Mouse (Mus musculus) lung, adult 18-20 months (tissue): ENCODE data around the gene Fbxo40.

Source experiments
- DNase-seq, 2 experiments: peaks; one replicate each; pipeline ENCODE4 v3.0.0; 2022; ENCODE audit warnings: mixed read lengths in 2 of 2

Gene Fbxo40

GRCm38 (mm10) chr16:36989999-36990625 lies at the start of gene Fbxo40:
TSS of gene Fbxo40 (minus strand) at chr16:36990467.
- DNase-seq: no peak

- DNase-seq: no peak
Measured at GRCm38 (mm10) chr16:37034751-37035150, 44.5 kb upstream of the Fbxo40 start.

GRCm38 (mm10) chr16:37031996-37032395 lies 41.7 kb upstream of the Fbxo40 start:
- DNase-seq: no peak

- no peak for DNase-seq
Measured at GRCm38 (mm10) chr16:37027581-37027980, 37.3 kb upstream of the Fbxo40 start.

GRCm38 (mm10) chr16:37012336-37012735 lies 22.1 kb upstream of the Fbxo40 start:
- no peak for DNase-seq

GRCm38 (mm10) chr16:37011922-37012289 lies 21.6 kb upstream of the Fbxo40 start:
- DNase-seq: peak in 1 of 2 experiments; percentile 3

- DNase-seq: peak; percentile 90 to 94
Measured at GRCm38 (mm10) chr16:37011061-37011921, 21.0 kb upstream of the Fbxo40 start, which contains the start of gene Polq. TSS of gene Polq (plus strand) at chr16:37011786.

GRCm38 (mm10) chr16:37010370-37010769 lies 20.1 kb upstream of the Fbxo40 start:
- DNase-seq: peak; percentile 2 to 4

GRCm38 (mm10) chr16:37009262-37009661 lies 19.0 kb upstream of the Fbxo40 start:
- DNase-seq: no peak

- DNase-seq: no peak
Measured at GRCm38 (mm10) chr16:36999366-36999972, 9.2 kb upstream of the Fbxo40 start.

GRCm38 (mm10) chr16:36997650-36998049 lies 7.4 kb upstream of the Fbxo40 start:
- no peak for DNase-seq

GRCm38 (mm10) chr16:36989493-36989892 lies 774 bp downstream of the Fbxo40 start:
- no peak for DNase-seq

- no peak for DNase-seq
Measured at GRCm38 (mm10) chr16:36988066-36988465, 2.2 kb downstream of the Fbxo40 start.

GRCm38 (mm10) chr16:36987399-36987798 lies 2.9 kb downstream of the Fbxo40 start:
- no peak for DNase-seq

- peak; percentile 14 to 29 for DNase-seq
Measured at GRCm38 (mm10) chr16:36985636-36986042, 4.6 kb downstream of the Fbxo40 start.

- DNase-seq: no peak
Measured at GRCm38 (mm10) chr16:36983796-36984195, 6.5 kb downstream of the Fbxo40 start.

- DNase-seq: no peak
Measured at GRCm38 (mm10) chr16:36979127-36979526, 11.1 kb downstream of the Fbxo40 start.

- DNase-seq: no peak
Measured at GRCm38 (mm10) chr16:36963415-36963814, 26.9 kb downstream of the Fbxo40 start.

- DNase-seq: no peak
Measured at GRCm38 (mm10) chr16:36955106-36955505, 35.2 kb downstream of the Fbxo40 start.

- no peak for DNase-seq
Measured at GRCm38 (mm10) chr16:36951029-36951428, 39.2 kb downstream of the Fbxo40 start.

GRCm38 (mm10) chr16:36949614-36950336 lies 40.5 kb downstream of the Fbxo40 start:
- no peak for DNase-seq

GRCm38 (mm10) chr16:36947646-36948197 lies 42.5 kb downstream of the Fbxo40 start:
- DNase-seq: no peak
